Mouse (Mus musculus): Measurements from ENCODE around the gene Zfp385b. TPM values are rescaled to one million over a fixed set of nuclear protein-coding genes. Genes with fewer than 3 reads are reported as not detected.
"Not testable (repeated sequence)": the region's sequence is repeated elsewhere in the genome, so short reads cannot be mapped to it uniquely, and the experiment has no call there.

Zfp385b gene
- polyA plus RNA-seq, 1 experiment from 2014 or later, result 2.0 TPM

- no peak for ATAC-seq (ENCODE audit: insufficient read depth, low FRiP score, low TSS enrichment)
- 83% methylated on average over 1 of the region's 1 CpGs for WGBS
- H3K9ac ChIP-seq (ENCODE audit: low read length), result no peak overlapping the region
- no peaks in the 10 kb centered on the region for H3K9me3 ChIP-seq (ENCODE audit: control insufficient read depth, low read length)
- H3K27ac ChIP-seq (ENCODE audit: low read depth, low read length), result no peak overlapping the region
- H3K4me1 ChIP-seq (ENCODE audit: control insufficient read depth, insufficient read depth, low read length), result no peaks in the 10 kb centered on the region
- DNase-seq (ENCODE audit: low spot score), result no peak
- no peaks in the 10 kb centered on the region for H3K27me3 ChIP-seq (ENCODE audit: control insufficient read depth, insufficient read depth, low read length)
- H3K4me3 ChIP-seq (ENCODE audit: low read depth, low read length), result no peak overlapping the region
- H3K36me3 ChIP-seq (ENCODE audit: control insufficient read depth, insufficient read depth, low read length), result no peaks in the 10 kb centered on the region
- no peak overlapping the region for H3K4me2 ChIP-seq (ENCODE audit: low read depth)
These were observed 362.3 kb downstream of the Zfp385b start for GRCm38 (mm10) chr2:77457120-77457519.

- WGBS, result 55% methylated on average over 4 of the region's 4 CpGs
- no peaks in the 10 kb centered on the region for H3K36me3 ChIP-seq (ENCODE audit: control insufficient read depth, insufficient read depth, low read length)
- ATAC-seq (ENCODE audit: insufficient read depth, low FRiP score, low TSS enrichment), result 0 out of 2 replicates have a peak, but pooled peaks have one; percentile 48
- no peaks in the 10 kb centered on the region for H3K9me3 ChIP-seq (ENCODE audit: control insufficient read depth, low read length)
- no peak overlapping the region for H3K4me2 ChIP-seq (ENCODE audit: low read depth)
- H3K27ac ChIP-seq (ENCODE audit: low read depth, low read length), result no peak overlapping the region
- no peaks in the 10 kb centered on the region for H3K4me1 ChIP-seq (ENCODE audit: control insufficient read depth, insufficient read depth, low read length)
- DNase-seq (ENCODE audit: low spot score), result peak; percentile 47
- H3K9ac ChIP-seq (ENCODE audit: low read length), result no peak overlapping the region
- H3K27me3 ChIP-seq (ENCODE audit: control insufficient read depth, insufficient read depth, low read length), result no peaks in the 10 kb centered on the region
- H3K4me3 ChIP-seq (ENCODE audit: low read depth, low read length), result no peak overlapping the region
These were observed 362.8 kb downstream of the Zfp385b start for GRCm38 (mm10) chr2:77456602-77457001.

GRCm38 (mm10) chr2:77454341-77454937 is 365.0 kb downstream of the Zfp385b start:
- no peaks in the 10 kb centered on the region for H3K4me1 ChIP-seq (ENCODE audit: control insufficient read depth, insufficient read depth, low read length)
- no peak for DNase-seq (ENCODE audit: low spot score)
- no peak overlapping the region for H3K4me2 ChIP-seq (ENCODE audit: low read depth)
- no peaks in the 10 kb centered on the region for H3K9me3 ChIP-seq (ENCODE audit: control insufficient read depth, low read length)
- H3K9ac ChIP-seq (ENCODE audit: low read length), result no peak overlapping the region
- H3K27me3 ChIP-seq (ENCODE audit: control insufficient read depth, insufficient read depth, low read length), result no peaks in the 10 kb centered on the region
- no peaks in the 10 kb centered on the region for H3K36me3 ChIP-seq (ENCODE audit: control insufficient read depth, insufficient read depth, low read length)
- 83% methylated on average over 7 of the region's 7 CpGs for WGBS
- no peak overlapping the region for H3K27ac ChIP-seq (ENCODE audit: low read depth, low read length)
- no peak overlapping the region for H3K4me3 ChIP-seq (ENCODE audit: low read depth, low read length)
- ATAC-seq (ENCODE audit: insufficient read depth, low FRiP score, low TSS enrichment), result no peak

DNA sequence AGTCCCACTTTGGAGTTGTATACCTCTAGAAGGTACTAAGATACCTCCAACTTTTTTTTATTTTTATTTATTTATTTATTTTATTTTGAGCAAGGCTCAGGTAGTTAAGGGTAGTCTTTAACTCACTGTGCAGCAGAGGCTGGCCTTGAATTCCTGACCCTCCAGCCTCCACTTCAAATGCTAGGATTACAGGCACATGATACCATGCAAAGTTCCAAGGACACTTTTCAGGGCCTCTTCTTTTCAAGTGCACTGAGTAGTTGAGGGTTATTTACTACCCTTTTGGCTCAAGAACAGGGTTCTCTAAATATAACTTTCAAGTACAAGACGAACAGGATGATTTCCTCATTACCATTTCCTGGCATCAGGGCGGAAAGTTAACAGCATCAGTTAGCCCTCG is 365.7 kb downstream of the Zfp385b start:
- Histone ChIP-seq H3K4me1 (ENCODE audit: control insufficient read depth, insufficient read depth, low read length) (no peaks in the 10 kb centered on the region), H3K4me2 (ENCODE audit: low read depth) (no peak overlapping the region), H3K9ac (ENCODE audit: low read length) (no peak overlapping the region), H3K27me3 (ENCODE audit: control insufficient read depth, insufficient read depth, low read length) (no peaks in the 10 kb centered on the region), H3K9me3 (ENCODE audit: control insufficient read depth, low read length) (no peaks in the 10 kb centered on the region), H3K36me3 (ENCODE audit: control insufficient read depth, insufficient read depth, low read length) (no peaks in the 10 kb centered on the region), H3K27ac (ENCODE audit: low read depth, low read length) (no peak overlapping the region), H3K4me3 (ENCODE audit: low read depth, low read length) (no peak overlapping the region)
- WGBS, result 81% methylated on average over 3 of the region's 3 CpGs
- DNase-seq (ENCODE audit: low spot score), result no peak
- ATAC-seq (ENCODE audit: insufficient read depth, low FRiP score, low TSS enrichment), result no peak

GRCm38 (mm10) chr2:77450017-77450416 is 369.4 kb downstream of the Zfp385b start:
- H3K9me3 ChIP-seq (ENCODE audit: control insufficient read depth, low read length); DNase-seq (ENCODE audit: low spot score); H3K4me1 ChIP-seq (ENCODE audit: control insufficient read depth, insufficient read depth, low read length); H3K4me2 ChIP-seq (ENCODE audit: low read depth); H3K36me3 ChIP-seq (ENCODE audit: control insufficient read depth, insufficient read depth, low read length); ATAC-seq (ENCODE audit: insufficient read depth, low FRiP score, low TSS enrichment); H3K27ac ChIP-seq (ENCODE audit: low read depth, low read length); H3K27me3 ChIP-seq (ENCODE audit: control insufficient read depth, insufficient read depth, low read length); H3K9ac ChIP-seq (ENCODE audit: low read length); H3K4me3 ChIP-seq (ENCODE audit: low read depth, low read length): not testable (repeated sequence)
- 46% methylated on average over 5 of the region's 5 CpGs for WGBS

DNA sequence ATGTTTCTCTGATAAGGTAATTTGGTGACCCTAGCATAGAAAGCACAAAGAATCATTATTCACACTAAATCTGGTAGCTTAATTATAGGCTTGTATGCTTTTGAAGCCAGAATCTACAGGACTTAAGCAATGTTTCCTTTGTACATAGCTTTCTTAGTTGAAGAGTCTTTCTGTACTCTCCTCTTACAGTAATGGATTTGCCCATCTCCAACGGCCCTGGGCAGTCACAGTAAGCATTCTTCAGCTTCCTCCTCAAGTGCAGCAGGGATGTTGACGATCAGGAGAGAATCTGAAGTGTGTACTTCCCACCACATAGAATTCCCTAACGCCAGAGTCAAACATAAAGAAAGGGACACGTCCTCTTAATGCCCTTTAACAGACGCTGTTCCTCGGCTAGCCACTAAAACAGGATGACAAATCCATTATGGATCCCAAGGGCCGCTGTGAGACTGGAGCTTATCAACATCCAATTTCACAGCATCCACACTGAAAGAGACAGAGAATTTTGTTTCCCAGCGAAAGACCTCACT is 370.4 kb downstream of the Zfp385b start:
- peak; percentile 43 for DNase-seq (ENCODE audit: low spot score)
- Histone ChIP-seq H3K27me3 (ENCODE audit: control insufficient read depth, insufficient read depth, low read length) (no peaks in the 10 kb centered on the region), H3K4me2 (ENCODE audit: low read depth) (no peak overlapping the region), H3K36me3 (ENCODE audit: control insufficient read depth, insufficient read depth, low read length) (no peaks in the 10 kb centered on the region), H3K9ac (ENCODE audit: low read length) (no peak overlapping the region), H3K4me1 (ENCODE audit: control insufficient read depth, insufficient read depth, low read length) (no peaks in the 10 kb centered on the region; the same call in 1 of the 2 replicates), H3K27ac (ENCODE audit: low read depth, low read length) (no peak overlapping the region), H3K9me3 (ENCODE audit: control insufficient read depth, low read length) (no peaks in the 10 kb centered on the region), H3K4me3 (ENCODE audit: low read depth, low read length) (no peak overlapping the region)
- ATAC-seq (ENCODE audit: insufficient read depth, low FRiP score, low TSS enrichment), result no peak
- WGBS, result 30% methylated on average over 8 of the region's 8 CpGs

DNA sequence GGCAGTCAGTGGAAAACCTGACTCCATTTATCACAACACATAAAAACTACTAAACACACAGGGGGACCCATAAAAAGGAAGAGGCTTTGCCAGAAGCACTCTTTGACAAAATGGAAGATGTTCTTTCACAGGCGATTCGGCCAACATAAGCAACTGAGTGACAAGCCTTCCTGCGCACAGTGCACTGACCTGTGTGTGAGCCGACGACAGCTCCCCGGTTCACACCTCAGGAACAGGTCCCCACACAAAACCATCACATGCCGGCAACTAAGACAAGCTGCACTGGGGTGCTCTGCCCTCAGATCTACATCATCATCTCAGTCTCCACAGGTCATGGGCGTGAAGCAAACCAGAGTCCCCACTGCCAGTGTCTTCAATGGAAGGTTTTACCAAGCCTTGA is 375.2 kb downstream of the Zfp385b start:
- no peak for DNase-seq (ENCODE audit: low spot score)
- Histone ChIP-seq H3K4me3 (ENCODE audit: low read depth, low read length) (no peak overlapping the region), H3K4me1 (ENCODE audit: control insufficient read depth, insufficient read depth, low read length) (no peaks in the 10 kb centered on the region; the same call in 1 of the 2 replicates), H3K27ac (ENCODE audit: low read depth, low read length) (no peak overlapping the region), H3K9ac (ENCODE audit: low read length) (no peak overlapping the region), H3K27me3 (ENCODE audit: control insufficient read depth, insufficient read depth, low read length) (no peaks in the 10 kb centered on the region), H3K4me2 (ENCODE audit: low read depth) (no peak overlapping the region), H3K9me3 (ENCODE audit: control insufficient read depth, low read length) (no peaks in the 10 kb centered on the region), H3K36me3 (ENCODE audit: control insufficient read depth, insufficient read depth, low read length) (no peaks in the 10 kb centered on the region)
- no peak for ATAC-seq (ENCODE audit: insufficient read depth, low FRiP score, low TSS enrichment)
- 89% methylated on average over 8 of the region's 8 CpGs for WGBS

GRCm38 (mm10) chr2:77440591-77440990 is 378.8 kb downstream of the Zfp385b start:
- Histone ChIP-seq H3K27ac (ENCODE audit: low read depth, low read length) (no peak overlapping the region), H3K9ac (ENCODE audit: low read length) (no peak overlapping the region), H3K36me3 (ENCODE audit: control insufficient read depth, insufficient read depth, low read length) (no peaks in the 10 kb centered on the region), H3K9me3 (ENCODE audit: control insufficient read depth, low read length) (no peaks in the 10 kb centered on the region), H3K27me3 (ENCODE audit: control insufficient read depth, insufficient read depth, low read length) (no peaks in the 10 kb centered on the region), H3K4me2 (ENCODE audit: low read depth) (no peak overlapping the region), H3K4me1 (ENCODE audit: control insufficient read depth, insufficient read depth, low read length) (no peaks in the 10 kb centered on the region), H3K4me3 (ENCODE audit: low read depth, low read length) (no peak overlapping the region)
- 86% methylated on average over 2 of the region's 2 CpGs for WGBS
- no peak for ATAC-seq (ENCODE audit: insufficient read depth, low FRiP score, low TSS enrichment)
- no peak for DNase-seq (ENCODE audit: low spot score)

- Histone ChIP-seq H3K4me1 (ENCODE audit: control insufficient read depth, insufficient read depth, low read length) (no peaks in the 10 kb centered on the region), H3K9ac (ENCODE audit: low read length) (no peak overlapping the region), H3K4me2 (ENCODE audit: low read depth) (no peak overlapping the region), H3K27me3 (ENCODE audit: control insufficient read depth, insufficient read depth, low read length) (no peaks in the 10 kb centered on the region), H3K4me3 (ENCODE audit: low read depth, low read length) (no peak overlapping the region), H3K36me3 (ENCODE audit: control insufficient read depth, insufficient read depth, low read length) (no peaks in the 10 kb centered on the region), H3K27ac (ENCODE audit: low read depth, low read length) (no peak overlapping the region), H3K9me3 (ENCODE audit: control insufficient read depth, low read length) (no peaks in the 10 kb centered on the region)
- ATAC-seq (ENCODE audit: insufficient read depth, low FRiP score, low TSS enrichment), result no peak
- no peak for DNase-seq (ENCODE audit: low spot score)
- WGBS, result 58% methylated on average over 9 of the region's 9 CpGs
These were observed 383.1 kb downstream of the Zfp385b start for GRCm38 (mm10) chr2:77436241-77436759.
